Mouse (Mus musculus) gastrocnemius, postnatal 36 days (tissue): ENCODE results near the gene Klhdc10. TPM values are rescaled to one million over a fixed set of nuclear protein-coding genes. Genes with fewer than 3 reads are reported as not detected.

ENCODE experiments used
- DNase-seq, 2 experiments: peaks; one replicate each; pipeline ENCODE4 v3.0.0; 2022
- intact Hi-C: fragments of 180-260 bp; cut with DNase I; formaldehyde crosslinking; loops from one replicate; pipeline ENCODE4 v1.15.1; 2025
- total RNA-seq, 2 experiments: library from RNA; stranded (reverse); gene quantifications; 2 replicates each; pipeline ENCODE4 v1.2.3; 2021

The Klhdc10 gene
- total RNA-seq, 2 experiments from 2014 or later: 40.7 to 43.4 TPM

DNA sequence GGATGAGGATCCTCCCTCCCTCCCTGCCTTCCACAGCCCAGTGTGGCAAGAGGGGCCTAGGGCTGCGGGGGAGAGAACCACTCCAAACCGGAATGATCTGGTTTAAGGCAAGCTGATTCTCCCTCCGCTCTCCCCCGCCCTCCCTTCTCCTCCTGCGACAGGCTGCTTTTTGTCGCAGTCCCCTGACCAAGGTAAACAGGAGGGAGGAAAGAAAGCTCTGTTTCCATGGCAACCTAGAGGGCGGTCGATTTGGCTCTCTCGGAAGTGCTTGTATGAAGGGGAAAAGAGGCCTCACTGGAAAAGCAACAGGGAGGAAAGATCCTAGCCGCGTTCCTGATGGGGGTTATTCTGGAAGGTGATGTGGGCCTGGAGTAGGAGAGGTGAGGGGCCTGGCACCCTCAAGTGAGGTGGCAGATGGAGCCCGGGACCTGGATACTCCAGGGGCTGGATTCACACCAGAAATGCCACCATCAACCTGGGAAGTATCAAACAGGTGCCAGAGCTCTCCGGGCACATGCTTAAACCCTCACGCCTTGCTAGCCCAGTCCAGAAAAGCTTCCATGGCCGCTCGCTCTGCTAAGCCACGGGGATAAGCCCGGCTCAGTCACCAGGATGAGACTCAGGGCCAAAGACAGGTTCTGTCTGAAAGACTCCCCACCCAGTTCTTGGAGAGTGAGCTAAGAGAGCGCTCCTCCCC, 59.2 kb downstream of the Klhdc10 start:
- DNase-seq: no peak
- intact Hi-C loops: no loop called here

DNA sequence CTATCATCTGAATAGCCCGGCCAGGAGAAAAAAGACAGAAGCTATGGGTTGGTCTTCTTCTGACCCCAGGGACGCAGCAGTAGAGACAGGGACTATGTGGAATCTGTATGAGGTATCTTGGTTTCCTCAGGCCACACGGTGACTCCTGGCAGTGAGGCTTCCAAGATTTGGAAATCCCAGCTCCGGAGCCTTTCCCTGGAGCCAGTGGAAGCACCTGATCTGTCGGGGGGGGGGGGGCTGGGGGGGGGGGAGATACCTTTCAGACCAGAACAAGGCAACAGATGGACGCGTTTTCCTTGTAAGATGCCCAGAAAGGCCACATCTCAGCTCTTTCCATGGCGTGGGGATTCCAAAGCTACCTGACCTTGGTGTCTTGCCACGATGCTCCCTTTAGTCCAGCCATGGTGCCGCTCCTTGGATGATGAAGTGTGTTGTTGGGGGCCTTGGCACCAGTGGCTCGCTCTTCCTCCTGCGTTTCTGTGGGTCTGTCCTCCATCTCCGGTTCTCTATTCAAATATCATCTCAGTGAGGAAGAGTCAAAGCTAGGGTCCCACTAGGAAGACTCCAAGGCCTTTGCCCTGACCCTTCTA, 60.2 kb downstream of the Klhdc10 start:
- intact Hi-C loops: no loop called here

DNA sequence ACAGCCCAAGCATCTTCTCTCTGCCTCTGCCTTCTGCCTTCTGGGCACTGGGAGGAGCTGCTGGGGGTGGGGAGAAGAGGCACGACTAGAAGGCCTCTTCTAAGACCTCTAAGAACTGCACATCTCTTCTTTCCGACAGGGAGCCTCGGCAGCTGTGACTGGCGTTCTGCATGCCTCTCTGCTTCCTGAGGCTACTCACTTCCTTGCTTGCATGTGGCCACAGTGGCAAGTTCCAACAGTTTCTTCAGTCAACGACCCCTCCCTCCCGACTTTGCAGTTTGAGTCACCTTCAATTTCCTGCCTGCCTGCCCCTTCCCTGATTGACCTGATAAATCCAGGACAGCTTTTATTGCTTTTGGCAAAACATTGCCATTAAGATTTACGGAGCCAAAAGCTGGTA, 61.2 kb downstream of the Klhdc10 start:
- intact Hi-C loops: no loop called here
- DNase-seq: no peak

More for the DNA sequence above, 60.2 kb downstream of the Klhdc10 start:
- no peak for DNase-seq

GRCm38 (mm10) chr6:30465586-30465985, 63.9 kb downstream of the Klhdc10 start:
- intact Hi-C loops: no loop called here
- DNase-seq: no peak

- intact Hi-C loops: loop anchor here (2.0 kb wide), 1 partner anchor 65 kb away; no protein-coding TSS in a partner anchor
- no peak for DNase-seq
Measured at GRCm38 (mm10) chr6:30468058-30468457, 66.4 kb downstream of the Klhdc10 start.

DNA sequence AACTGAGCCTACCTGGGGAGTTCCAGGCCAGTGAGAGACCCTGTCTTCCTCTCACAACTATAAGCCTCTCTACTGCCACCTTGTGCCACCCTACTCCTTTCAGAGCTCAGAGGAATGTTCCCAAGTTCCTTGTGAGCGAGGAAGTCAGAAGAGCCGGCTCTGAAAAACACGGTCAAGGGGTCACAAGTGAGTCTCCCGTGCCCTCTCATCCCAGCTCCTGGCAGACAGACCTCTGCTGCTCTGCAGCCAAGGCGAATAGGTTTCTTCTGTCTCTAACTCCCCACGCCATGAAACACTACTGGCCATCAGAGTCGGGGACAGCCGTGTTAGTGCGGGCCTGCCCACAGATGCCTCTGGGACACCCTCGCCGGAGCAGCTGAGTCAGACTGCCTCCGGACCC, 67.0 kb downstream of the Klhdc10 start:
- peak in 1 of 2 experiments; percentile 28 for DNase-seq
- intact Hi-C loops: loop anchor here (2.0 kb wide), 1 partner anchor 66 kb away; no protein-coding TSS in a partner anchor

- intact Hi-C loops: loop anchor here (2.0 kb wide), 1 partner anchor 67 kb away; no protein-coding TSS in a partner anchor
- DNase-seq: peak; percentile 23 to 33
Measured at GRCm38 (mm10) chr6:30469370-30469769, 67.7 kb downstream of the Klhdc10 start.

DNA sequence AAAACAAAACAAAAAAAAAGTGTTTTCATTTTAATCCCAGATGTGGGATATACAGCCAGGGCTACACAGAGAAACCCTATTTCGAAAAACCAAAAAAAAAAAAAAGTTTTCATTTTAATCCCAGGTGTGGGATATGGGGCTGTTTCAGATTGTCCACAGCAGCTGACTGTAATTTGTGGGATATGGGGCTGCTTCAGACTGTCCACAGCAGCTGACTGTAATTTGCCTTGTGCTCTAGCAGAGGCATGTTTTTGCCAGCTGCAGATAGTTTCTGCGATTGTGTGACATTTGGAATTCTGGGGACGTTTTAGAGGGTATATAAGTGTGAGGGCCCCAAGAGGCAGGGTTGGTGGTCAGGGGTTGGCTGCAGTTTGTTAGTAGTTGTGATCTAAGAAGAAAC, 70.0 kb downstream of the Klhdc10 start:
- intact Hi-C loops: no loop called here
- no peak for DNase-seq

- DNase-seq: no peak
- intact Hi-C loops: no loop called here
Measured at GRCm38 (mm10) chr6:30476025-30476765, 74.5 kb downstream of the Klhdc10 start.

- no peak for DNase-seq
- intact Hi-C loops: no loop called here
Measured at GRCm38 (mm10) chr6:30477210-30477714, 75.6 kb downstream of the Klhdc10 start.

DNA sequence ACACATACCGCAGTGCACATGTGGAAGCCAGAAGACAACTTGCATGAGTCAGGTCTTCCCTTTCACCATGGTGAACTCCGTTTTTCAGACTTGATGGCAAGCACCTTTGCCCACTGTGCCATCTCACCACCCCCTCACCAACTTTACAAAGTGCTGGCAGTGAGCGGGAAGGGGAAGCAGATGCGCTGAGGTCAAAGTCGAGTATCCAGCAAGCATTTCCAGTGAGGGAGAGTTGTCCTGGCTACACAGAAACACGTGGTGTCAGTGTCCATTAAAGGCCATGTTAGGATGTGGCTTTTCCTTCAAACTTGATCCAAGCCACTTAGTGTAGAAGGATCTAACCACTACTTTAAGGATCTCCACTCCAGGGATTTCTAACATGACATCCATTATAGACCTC, 76.1 kb downstream of the Klhdc10 start:
- intact Hi-C loops: no loop called here
- no peak for DNase-seq

DNA sequence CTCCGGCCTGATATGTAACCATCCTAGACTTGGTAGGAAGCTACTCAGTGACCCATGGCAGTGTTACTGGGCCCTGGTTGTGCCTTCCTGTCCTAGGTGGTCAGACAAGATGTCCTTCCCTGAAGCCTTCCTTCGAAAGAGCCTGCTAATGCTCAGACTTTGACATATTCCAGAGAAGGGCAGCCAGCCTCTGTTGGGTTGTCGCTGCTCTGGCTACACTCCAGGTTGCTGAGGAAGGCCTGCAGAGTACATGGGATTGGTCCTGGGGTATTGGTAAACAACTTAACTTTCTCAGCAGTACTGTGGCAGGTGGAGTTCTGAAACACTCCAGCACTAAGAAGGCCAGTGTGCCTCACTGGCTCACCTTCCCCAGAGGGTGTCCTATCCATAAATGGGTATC, 77.8 kb downstream of the Klhdc10 start:
- DNase-seq: no peak
- intact Hi-C loops: no loop called here

DNA sequence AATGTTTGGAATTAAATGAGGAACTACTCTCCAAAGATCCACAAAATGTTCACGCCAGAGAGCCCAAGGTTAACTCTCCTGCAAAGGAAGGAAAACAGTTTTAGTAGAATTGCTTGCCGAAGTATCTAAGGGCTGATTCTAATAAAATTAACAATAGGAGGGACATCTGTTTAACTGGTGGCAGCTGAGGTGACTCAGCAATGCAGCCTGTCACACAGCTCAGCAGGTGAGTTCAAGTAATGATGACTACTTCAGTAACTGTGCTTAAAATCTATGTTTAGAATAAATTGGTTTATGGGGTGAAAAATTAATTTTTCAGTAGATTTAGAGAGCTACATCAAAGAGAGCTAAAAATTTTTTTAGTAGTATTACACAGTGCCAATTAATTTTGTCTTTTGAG, 81.2 kb downstream of the Klhdc10 start:
- no peak for DNase-seq
- intact Hi-C loops: no loop called here

DNA sequence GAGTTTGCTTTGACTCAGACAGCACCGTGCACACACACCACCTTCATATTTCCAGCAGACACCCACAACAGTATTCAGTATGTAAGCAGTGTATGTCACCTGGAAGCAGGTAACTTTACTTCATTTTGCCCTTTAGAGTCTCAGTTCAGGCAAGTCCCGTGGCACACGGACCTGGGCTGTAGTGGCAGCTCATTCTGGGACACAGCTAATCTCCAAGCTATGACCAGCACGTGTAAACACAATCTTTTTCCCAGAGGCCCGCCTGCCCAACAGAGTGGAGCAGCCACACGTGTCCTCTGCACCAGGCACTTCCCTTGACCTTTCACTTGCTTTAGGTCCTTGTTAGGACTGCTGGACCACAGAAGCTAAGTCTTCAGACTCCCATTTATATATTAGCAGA, 84.8 kb downstream of the Klhdc10 start:
- intact Hi-C loops: no loop called here
- DNase-seq: no peak

DNA sequence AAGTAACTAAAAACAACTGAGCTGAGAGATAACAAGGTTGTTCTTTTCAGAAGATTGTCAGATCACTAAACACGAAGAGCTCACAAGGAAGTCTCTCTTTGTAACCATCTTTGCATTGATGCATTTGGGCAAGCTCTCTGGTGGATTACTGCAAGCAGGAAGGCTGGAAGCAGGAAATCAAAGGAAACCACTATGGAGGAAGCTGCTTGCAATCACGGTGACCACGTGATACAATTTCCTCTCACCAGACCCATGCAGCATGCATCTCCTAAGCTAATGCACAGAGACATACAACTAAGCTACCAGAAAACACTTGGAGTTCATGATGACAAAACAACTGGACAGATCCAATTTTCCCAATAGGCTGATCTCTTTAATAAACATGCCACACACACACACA, 97.4 kb downstream of the Klhdc10 start:
- intact Hi-C loops: no loop called here

More for the DNA sequence above, 97.4 kb downstream of the Klhdc10 start:
- DNase-seq: no peak

Other genes starting within 250 kb of the Klhdc10 start
- 10 to 100 TPM; 50.4 to 51.2 TPM for gene Ube2h, start 97.3 kb upstream of the Klhdc10 start, total RNA-seq
- 10 to 100 TPM; 12.3 to 14.7 TPM for gene Zc3hc1, start 10.8 kb upstream of the Klhdc10 start, total RNA-seq
- gene Tmem209, start 107.9 kb downstream of the Klhdc10 start, total RNA-seq: 10 to 100 TPM in 1 of 2 experiments, 1 to 10 TPM in 1; 6.7 to 10.2 TPM
- gene Ssmem1, start 108.0 kb downstream of the Klhdc10 start, total RNA-seq: under 1 TPM; 0.23 to 0.25 TPM
- not detected for gene Cpa2, start 139.7 kb downstream of the Klhdc10 start, total RNA-seq
- not detected for gene Cpa4, start 166.5 kb downstream of the Klhdc10 start, total RNA-seq
- not detected for gene Cpa5, start 209.1 kb downstream of the Klhdc10 start, total RNA-seq
- gene Cpa1, start 237.3 kb downstream of the Klhdc10 start, total RNA-seq: not detected